Mouse (Mus musculus) cerebellum, adult 2 months (tissue): ENCODE measurements around the gene Cbx1. TPM values are rescaled to one million over a fixed set of nuclear protein-coding genes. Genes with fewer than 3 reads are reported as not detected.
"Not testable (repeated sequence)": the region's sequence is repeated elsewhere in the genome, so short reads cannot be mapped to it uniquely, and the experiment has no call there.

ENCODE experiments used
- DNase-seq, 2 experiments: peaks; one replicate each; pipeline ENCODE4 v3.0.0; 2021
- H3K27ac ChIP-seq: fragments of 200-500 bp; 2 replicates; pipeline ENCODE4 v1.5.1; 2012; ENCODE audit warnings: low read length, control low read depth, inconsistent platforms; ENCODE audit not compliant: insufficient read depth
- H3K27me3 ChIP-seq: fragments of 200-500 bp; 2 replicates; pipeline ENCODE4 v1.6.1; 2012; ENCODE audit warnings: inconsistent platforms, mild to moderate bottlenecking, low read length, moderate library complexity; ENCODE audit not compliant: control insufficient read depth, insufficient read depth
- H3K4me1 ChIP-seq: fragments of 200-500 bp; 2 replicates; pipeline ENCODE4 v1.6.1; 2011; ENCODE audit warnings: low read length; ENCODE audit not compliant: control insufficient read depth, insufficient read depth
- H3K4me3 ChIP-seq: fragments of 200-500 bp; replicated peaks from 2 replicates; pipeline ENCODE3; 2011; ENCODE audit warnings: mild to moderate bottlenecking, low read depth, low read length, control low read depth; ENCODE audit not compliant: insufficient read depth
- CTCF ChIP-seq: fragments of 200-500 bp; IDR thresholded peaks from 2 replicates; pipeline ENCODE4 v1.5.1; 2011; ENCODE audit warnings: low read depth, mild to moderate bottlenecking, control low read depth, low read length, moderate library complexity, borderline replicate concordance; ENCODE audit not compliant: insufficient read depth
- POLR2A ChIP-seq: fragments of 200-500 bp; IDR thresholded peaks from 2 replicates; pipeline ENCODE4 v1.6.1; 2011; ENCODE audit warnings: low read length, control low read depth, borderline replicate concordance; ENCODE audit not compliant: insufficient read depth
- WGBS: fragments of 180-500 bp; shearing (Covaris S2); methylation state at CpG from one replicate; pipeline ENCODE4 v1.1.7; 2018; 5-methylcytosine and 5-hydroxymethylcytosine counted together
- polyA plus RNA-seq: library from polyadenylated mRNA; depleted of rRNA; stranded (reverse); fragments of >200 nt; gene quantifications from 2 replicates; pipeline ENCODE4 v1.2.3, GENCODE M21; 2012

Gene Cbx1
- polyA plus RNA-seq, 1 experiment = 40.7 TPM

- no peak for DNase-seq
- WGBS = 12% methylated on average over 1 of the region's 1 CpGs
- Histone ChIP-seq H3K4me3 (no peak overlapping the region), H3K27ac (no peak overlapping the region), H3K4me1 (peaks cover 2% of the 10 kb centered on the region; the same call in 1 of the 2 replicates), H3K27me3 (no peaks in the 10 kb centered on the region)
- TF ChIP-seq CTCF = no peak
- TF ChIP-seq POLR2A = no peak
These were observed 1.8 kb downstream of the Cbx1 start for GRCm38 (mm10) chr11:96790681-96791080.

DNA sequence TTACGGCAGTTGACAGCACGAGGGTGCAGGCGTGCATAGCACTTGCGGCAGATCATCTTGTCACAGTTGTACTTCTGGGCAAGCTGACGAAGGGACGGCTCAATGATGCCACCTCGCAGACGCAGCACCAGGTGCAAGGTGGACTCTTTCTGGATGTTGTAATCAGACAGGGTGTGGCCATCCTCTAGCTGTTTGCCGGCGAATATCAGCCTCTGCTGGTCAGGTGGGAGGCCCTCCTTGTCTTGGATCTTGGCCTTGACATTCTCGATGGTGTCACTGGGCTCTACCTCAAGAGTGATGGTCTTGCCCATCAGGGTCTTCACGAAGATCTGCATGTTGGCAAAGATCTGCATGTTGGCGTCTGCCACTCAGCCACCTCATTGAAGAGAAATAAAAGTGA, 6.6 kb downstream of the Cbx1 start:
- Histone ChIP-seq H3K4me1 (peaks cover 2% of the 10 kb centered on the region; the same call in 1 of the 2 replicates), H3K4me3 (no peak overlapping the region), H3K27me3 (no peaks in the 10 kb centered on the region), H3K27ac (no peak overlapping the region)
- no peak for TF ChIP-seq CTCF
- TF ChIP-seq POLR2A = no peak
- WGBS = 91% methylated on average over 13 of the region's 13 CpGs
- no peak for DNase-seq

DNA sequence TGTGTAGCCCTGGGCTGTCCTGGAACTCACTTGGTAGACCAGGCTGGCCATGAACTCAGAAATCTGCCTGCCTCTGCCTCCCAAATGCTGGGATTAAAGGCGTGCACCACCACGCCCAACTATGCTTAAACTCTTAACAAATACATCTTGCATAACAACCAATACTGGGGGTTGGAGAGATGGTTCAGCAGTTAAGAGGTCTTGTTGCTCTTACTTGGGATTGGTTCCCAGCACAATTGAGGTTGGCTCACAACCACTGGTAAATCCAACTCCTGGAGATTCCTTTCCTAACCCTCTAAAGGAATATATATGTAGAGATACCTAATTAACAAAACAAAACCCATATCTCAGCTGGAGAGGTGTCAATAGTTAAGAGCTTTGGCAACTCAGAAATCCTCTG, 7.2 kb downstream of the Cbx1 start:
- H3K4me1 ChIP-seq = no peaks in the 10 kb centered on the region
- DNase-seq = no peak
- WGBS = 99% methylated on average over 2 of the region's 2 CpGs
- no peak overlapping the region for H3K4me3 ChIP-seq
- no peaks in the 10 kb centered on the region for H3K27me3 ChIP-seq
- H3K27ac ChIP-seq = no peak overlapping the region
- TF ChIP-seq CTCF = no peak
- no peak for TF ChIP-seq POLR2A

- Histone ChIP-seq H3K27ac (no peak overlapping the region), H3K27me3 (no peaks in the 10 kb centered on the region), H3K4me3 (no peak overlapping the region), H3K4me1 (no peaks in the 10 kb centered on the region)
- TF ChIP-seq POLR2A (no peak), CTCF (no peak)
- DNase-seq = no peak
- WGBS = 19% methylated on average over 1 of the region's 1 CpGs
These were observed 7.7 kb downstream of the Cbx1 start for GRCm38 (mm10) chr11:96796586-96796985.

DNA sequence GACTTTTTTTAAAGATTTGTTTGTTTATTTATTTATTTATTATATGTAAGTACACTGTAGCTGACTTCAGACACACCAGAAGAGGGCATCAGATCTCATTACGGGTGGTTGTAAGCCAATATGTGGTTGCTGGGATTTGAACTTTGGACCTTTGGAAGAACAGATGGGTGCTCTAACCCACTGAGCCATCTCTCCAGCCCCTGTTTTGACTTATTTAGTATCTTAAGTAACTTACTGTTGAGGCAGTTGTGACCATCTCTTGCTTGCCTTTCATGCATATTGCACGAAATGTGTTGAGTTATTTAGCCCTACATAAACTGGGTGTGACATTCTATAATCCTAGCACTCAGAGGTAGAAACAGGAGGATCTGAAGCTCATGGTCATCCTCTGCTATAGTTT, 10.6 kb downstream of the Cbx1 start:
- Histone ChIP-seq H3K4me1 (no peaks in the 10 kb centered on the region), H3K27ac (no peak overlapping the region), H3K27me3 (no peaks in the 10 kb centered on the region), H3K4me3 (no peak overlapping the region)
- no peak for DNase-seq
- WGBS = 93% methylated on average over 2 of the region's 2 CpGs
- TF ChIP-seq CTCF = no peak
- no peak for TF ChIP-seq POLR2A

- no peak for DNase-seq
These were observed 16.7 kb downstream of the Cbx1 start for GRCm38 (mm10) chr11:96805606-96806005.

GRCm38 (mm10) chr11:96808066-96808465, 19.1 kb downstream of the Cbx1 start:
- TF ChIP-seq POLR2A (no peak), CTCF (peak; percentile 11; the same call in 1 of the 2 replicates)
- H3K27ac ChIP-seq = no peak overlapping the region
- no peak overlapping the region for H3K4me3 ChIP-seq
- 0 out of 2 replicates have a peak, but pooled peaks cover 2% of the 10 kb centered on the region for H3K4me1 ChIP-seq
- WGBS = 23% methylated on average over 1 of the region's 1 CpGs
- H3K27me3 ChIP-seq = no peaks in the 10 kb centered on the region
- no peak for DNase-seq

More at GRCm38 (mm10) chr11:96805606-96806005, 16.7 kb downstream of the Cbx1 start:
- no peaks in the 10 kb centered on the region for H3K27me3 ChIP-seq
- H3K4me3 ChIP-seq = no peak overlapping the region
- H3K27ac ChIP-seq = no peak overlapping the region
- no peak for TF ChIP-seq POLR2A
- TF ChIP-seq CTCF = no peak
- 0 out of 2 replicates have a peak, but pooled peaks cover 2% of the 10 kb centered on the region for H3K4me1 ChIP-seq
- 94% methylated on average over 5 of the region's 5 CpGs for WGBS

GRCm38 (mm10) chr11:96809562-96810235, 20.8 kb downstream of the Cbx1 start:
- peak; percentile 52 to 73 for DNase-seq
- no peak for TF ChIP-seq POLR2A
- no peak for TF ChIP-seq CTCF
- H3K27me3 ChIP-seq = no peaks in the 10 kb centered on the region
- WGBS = 36% methylated on average over 6 of the region's 6 CpGs
- H3K4me3 ChIP-seq = no peak overlapping the region
- 0 out of 2 replicates have a peak, but pooled peaks cover 2% of the 10 kb centered on the region for H3K4me1 ChIP-seq
- H3K27ac ChIP-seq = peak overlapping the region; percentile 84

DNA sequence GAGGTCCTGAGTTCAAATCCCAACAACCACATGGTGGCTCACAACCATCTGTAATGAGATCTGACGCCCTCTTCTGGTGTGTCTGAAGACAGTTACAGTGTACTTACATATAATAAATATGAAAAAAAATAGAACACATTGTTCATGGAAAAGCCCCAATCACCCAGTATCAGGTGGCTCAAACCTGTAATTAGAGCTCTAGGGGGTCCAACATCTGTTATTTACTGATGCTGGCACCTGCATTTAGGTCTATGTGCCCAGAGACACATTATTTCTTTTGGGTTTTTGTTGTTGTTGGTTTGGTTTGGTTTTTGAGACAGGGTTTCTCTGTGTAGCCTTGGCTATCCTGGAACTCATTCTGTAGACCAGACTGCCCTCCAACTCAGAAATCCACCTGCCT, 22.3 kb downstream of the Cbx1 start:
- 86% methylated on average over 1 of the region's 1 CpGs for WGBS
- H3K4me3 ChIP-seq, DNase-seq: not testable (repeated sequence)

More for the DNA sequence above, 22.3 kb downstream of the Cbx1 start:
- H3K27ac ChIP-seq, H3K27me3 ChIP-seq, H3K4me1 ChIP-seq: not testable (repeated sequence)
